Mouse (Mus musculus) G1E (cell line): Measurements from ENCODE around the gene Abl1. TPM values are rescaled to one million over a fixed set of nuclear protein-coding genes. Genes with fewer than 3 reads are reported as not detected.

Source experiments
- ATAC-seq: 2 replicates; pipeline ENCODE4 v1.8.0; 2016; ENCODE audit warnings: mild to moderate bottlenecking; ENCODE audit not compliant: insufficient number of reproducible peaks, poor library complexity, low FRiP score, severe bottlenecking; ENCODE audit errors: extremely low read depth
- DNase-seq: peaks from one replicate; pipeline ENCODE4 v3.0.0; 2012; ENCODE audit warnings: low spot score
- H3K27me3 ChIP-seq: 2 replicates; pipeline ENCODE4 v1.6.1; 2012; ENCODE audit warnings: mild to moderate bottlenecking, low read length, inconsistent platforms; ENCODE audit not compliant: insufficient read depth
- H3K36me3 ChIP-seq: replicated peaks from 2 replicates; pipeline ENCODE3; 2012; ENCODE audit warnings: mild to moderate bottlenecking, inconsistent platforms
- H3K4me1 ChIP-seq: 2 replicates; pipeline ENCODE4 v1.6.1; 2012; ENCODE audit warnings: low read depth, low read length, inconsistent platforms, mixed read lengths; ENCODE audit not compliant: insufficient read depth
- H3K4me3 ChIP-seq: 2 replicates; pipeline ENCODE4 v1.5.1; 2012; ENCODE audit warnings: low read depth, mild to moderate bottlenecking, inconsistent platforms, low read length, moderate library complexity, mixed read lengths
- H3K9me3 ChIP-seq: replicated peaks from 2 replicates; pipeline ENCODE4 v1.6.1; 2012; ENCODE audit warnings: inconsistent platforms
- CTCF ChIP-seq: IDR thresholded peaks from 2 replicates; pipeline ENCODE4 v1.5.1; 2012; ENCODE audit warnings: low read depth, low read length, inconsistent platforms, mixed read lengths
- GATA1 ChIP-seq: IDR thresholded peaks from 2 replicates; pipeline ENCODE4 v1.6.1; 2012; ENCODE audit warnings: borderline replicate concordance, low read length, inconsistent platforms, mixed read lengths
- GATA2 ChIP-seq: IDR thresholded peaks from 2 replicates; pipeline ENCODE4 v1.6.1; 2012; ENCODE audit warnings: low read depth, low read length, inconsistent platforms, borderline replicate concordance
- POLR2AphosphoS5 ChIP-seq: IDR thresholded peaks from 2 replicates; pipeline ENCODE4 v1.6.1; 2012; ENCODE audit warnings: low read depth, low read length, inconsistent platforms; ENCODE audit not compliant: insufficient replicate concordance
- TAL1 ChIP-seq: conservative IDR thresholded peaks from 2 replicates; pipeline ENCODE4 v1.6.1; 2012; ENCODE audit warnings: low read depth, low read length, inconsistent platforms, mixed read lengths
- polyA plus RNA-seq: library from polyadenylated mRNA; stranded (reverse); fragments of >175 nt; gene quantifications from 2 replicates; pipeline ENCODE4 v1.2.3, GENCODE M21; 2012
- total RNA-seq, 2 experiments: library from RNA; stranded (forward) in 1 of 2; stranded (reverse) in 1 of 2; fragments of 200-1000 nt in 1 of 2; fragments of >200 nt in 1 of 2; fragmentation: Nextera tagmentation in 1 of 2; gene quantifications; 2 replicates each; pipeline ENCODE4 v1.2.3; 2014 to 2017

The Abl1 gene
- total and polyA plus RNA-seq, 3 experiments: 22.3 to 66.4 (median 58.4) TPM

GRCm38 (mm10) chr2:31823933-31824730 is 136.0 kb downstream of the Abl1 start:
- Histone ChIP-seq H3K36me3 (no peaks in the 10 kb centered on the region), H3K27me3 (peaks cover 40% of the 10 kb centered on the region), H3K4me1 (no peaks in the 10 kb centered on the region), H3K4me3 (no peak overlapping the region), H3K9me3 (no peaks in the 10 kb centered on the region)
- DNase-seq (no peak), ATAC-seq (no peak)
- TF ChIP-seq GATA1: no peak
- TF ChIP-seq TAL1: no peak
- no peak for TF ChIP-seq GATA2
- no peak for TF ChIP-seq POLR2AphosphoS5
- TF ChIP-seq CTCF: peak; percentile 40

DNA sequence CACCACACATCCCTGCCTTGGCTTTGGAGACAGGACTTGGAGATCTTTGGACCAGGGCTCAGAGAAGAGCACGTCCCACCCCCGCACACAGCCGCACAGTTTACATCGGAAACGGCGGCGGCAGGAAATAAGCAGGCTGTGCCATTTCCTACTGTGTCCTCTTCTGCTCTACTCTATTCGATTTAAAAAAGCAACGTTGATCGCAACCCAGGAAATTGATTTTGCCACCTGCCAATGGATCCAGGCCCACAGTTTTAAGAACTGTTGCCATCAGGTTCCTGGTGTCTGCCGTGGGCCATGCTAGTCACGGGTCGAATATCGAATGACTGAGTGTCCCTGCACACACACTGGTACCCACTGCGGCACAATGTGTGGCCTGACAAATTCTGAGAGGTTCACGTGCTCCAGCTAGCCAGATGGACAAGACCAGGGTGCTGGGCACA is 137.3 kb downstream of the Abl1 start:
- Histone ChIP-seq H3K4me1 (no peaks in the 10 kb centered on the region), H3K36me3 (no peaks in the 10 kb centered on the region), H3K4me3 (no peak overlapping the region), H3K27me3 (peaks cover 33% of the 10 kb centered on the region), H3K9me3 (no peaks in the 10 kb centered on the region)
- no peak for TF ChIP-seq TAL1
- DNase-seq: no peak
- no peak for ATAC-seq

GRCm38 (mm10) chr2:31826094-31827085 is 138.2 kb downstream of the Abl1 start:
- Histone ChIP-seq H3K4me3 (no peak overlapping the region), H3K4me1 (no peaks in the 10 kb centered on the region), H3K36me3 (no peaks in the 10 kb centered on the region), H3K9me3 (no peaks in the 10 kb centered on the region), H3K27me3 (peaks cover 26% of the 10 kb centered on the region; the same call in 1 of the 2 replicates)
- DNase-seq (no peak), ATAC-seq (no peak)
- TF ChIP-seq GATA1: no peak
- no peak for TF ChIP-seq POLR2AphosphoS5
- TF ChIP-seq GATA2: no peak
- TF ChIP-seq TAL1: no peak
- no peak for TF ChIP-seq CTCF

GRCm38 (mm10) chr2:31827877-31828276 is 139.7 kb downstream of the Abl1 start:
- Histone ChIP-seq H3K27me3 (peaks cover 26% of the 10 kb centered on the region; the same call in 1 of the 2 replicates), H3K4me3 (no peak overlapping the region), H3K4me1 (no peaks in the 10 kb centered on the region)

GRCm38 (mm10) chr2:31828311-31828825 is 140.2 kb downstream of the Abl1 start:
- no peak overlapping the region for H3K4me3 ChIP-seq
- TF ChIP-seq CTCF (no peak), GATA2 (no peak), POLR2AphosphoS5 (no peak), TAL1 (no peak), GATA1 (no peak)
- H3K9me3 ChIP-seq: no peaks in the 10 kb centered on the region
- no peaks in the 10 kb centered on the region for H3K4me1 ChIP-seq
- peaks cover 24% of the 10 kb centered on the region; the same call in 1 of the 2 replicates for H3K27me3 ChIP-seq
- no peaks in the 10 kb centered on the region for H3K36me3 ChIP-seq
- no peak for ATAC-seq
- no peak for DNase-seq

More at GRCm38 (mm10) chr2:31827877-31828276, 139.7 kb downstream of the Abl1 start:
- no peak for TF ChIP-seq TAL1
- TF ChIP-seq CTCF: no peak
- DNase-seq (no peak), ATAC-seq (no peak)
- Histone ChIP-seq H3K9me3 (no peaks in the 10 kb centered on the region), H3K36me3 (no peaks in the 10 kb centered on the region)

DNA sequence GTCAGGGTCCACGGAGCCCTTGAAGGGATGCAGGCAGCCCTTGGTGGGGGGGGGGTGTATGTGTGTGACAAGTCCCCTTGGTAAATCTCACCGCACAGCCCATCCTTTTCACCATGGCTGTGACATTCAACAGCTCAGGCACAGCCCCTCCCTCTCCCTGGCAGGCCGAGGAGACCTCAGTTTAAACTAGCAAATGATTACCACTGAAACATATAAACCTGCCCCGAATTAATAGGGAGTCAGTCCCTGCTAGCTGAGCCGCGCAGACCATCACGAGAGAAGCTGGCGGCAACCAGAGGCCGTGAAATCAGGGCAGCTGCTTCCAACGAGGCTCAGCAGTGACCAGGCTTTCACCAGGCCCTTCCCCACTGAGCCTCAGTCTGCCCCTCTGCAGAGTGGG is 147.9 kb downstream of the Abl1 start:
- Histone ChIP-seq H3K9me3 (no peaks in the 10 kb centered on the region), H3K36me3 (no peaks in the 10 kb centered on the region), H3K4me1 (no peaks in the 10 kb centered on the region), H3K4me3 (no peak overlapping the region), H3K27me3 (peaks cover 40% of the 10 kb centered on the region; the same call in 1 of the 2 replicates)
- TF ChIP-seq CTCF (no peak), GATA1 (no peak), TAL1 (no peak), POLR2AphosphoS5 (no peak), GATA2 (no peak)
- DNase-seq (no peak), ATAC-seq (no peak)
